Mouse (Mus musculus): Measurements from ENCODE around the gene Mpst. TPM values are rescaled to one million over a fixed set of nuclear protein-coding genes. Genes with fewer than 3 reads are reported as not detected.

The Mpst gene
- 2.6 and 3.1 TPM in 2 replicates for polyA plus RNA-seq (2015; fragmentation: Nextera tagmentation; extraction: Ambion mirVana)

DNA sequence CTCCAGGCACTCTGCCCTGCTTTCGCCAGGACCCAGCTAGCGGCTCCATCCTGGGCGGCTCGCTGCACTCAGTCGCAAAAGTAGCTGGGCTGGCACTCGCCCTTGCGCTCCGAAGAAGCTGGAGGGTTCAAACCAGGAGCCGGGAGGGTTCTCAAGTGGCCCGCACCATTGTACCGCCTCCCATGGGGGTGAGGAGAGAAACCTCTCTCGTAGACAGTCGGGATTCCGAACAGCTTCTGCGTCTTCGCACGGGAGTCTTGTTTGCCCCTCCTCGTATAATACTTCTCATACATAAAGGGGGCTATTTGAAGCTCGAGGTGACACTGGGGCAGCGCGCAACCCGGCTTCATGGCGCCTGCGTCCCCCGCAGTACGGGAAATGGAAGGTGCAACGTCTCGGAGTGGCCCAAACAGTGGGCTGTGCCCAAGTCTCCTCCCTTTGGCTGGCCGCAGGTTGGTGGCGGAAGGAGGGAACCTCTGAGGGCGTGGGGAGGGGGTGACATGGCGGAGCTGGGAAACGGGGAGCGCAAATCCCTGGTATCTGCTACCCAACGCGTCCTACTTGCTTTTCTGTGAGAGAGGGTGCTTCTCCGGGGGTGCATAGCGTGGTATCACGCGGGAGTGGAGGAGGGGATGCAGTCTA, at the start of gene Mpst:
TSS of gene Mpst (plus strand) at position 124 of the 642 bp plus-strand sequence.
- Histone ChIP-seq H3K9ac (peak within 1 kb of the TSS; percentile 76), H3K4me2 (replicated peaks) (peak within 1 kb of the TSS; percentile 83), H3K4me3 (replicated peaks) (peak within 1 kb of the TSS; percentile 72), H3K27me3 (replicated peaks) (peaks cover 28% of the 10 kb centered on the region), H3K4me1 (replicated peaks) (peaks cover 44% of the 10 kb centered on the region), H3K9me3 (no peaks in the 10 kb centered on the region), H3K36me3 (no peaks in the 10 kb centered on the region), H3K27ac (peak within 1 kb of the TSS; percentile 95)
- peak; percentile 85 for ATAC-seq
- WGBS, result under 1% methylated on average over 40 of the region's 40 CpGs

DNA sequence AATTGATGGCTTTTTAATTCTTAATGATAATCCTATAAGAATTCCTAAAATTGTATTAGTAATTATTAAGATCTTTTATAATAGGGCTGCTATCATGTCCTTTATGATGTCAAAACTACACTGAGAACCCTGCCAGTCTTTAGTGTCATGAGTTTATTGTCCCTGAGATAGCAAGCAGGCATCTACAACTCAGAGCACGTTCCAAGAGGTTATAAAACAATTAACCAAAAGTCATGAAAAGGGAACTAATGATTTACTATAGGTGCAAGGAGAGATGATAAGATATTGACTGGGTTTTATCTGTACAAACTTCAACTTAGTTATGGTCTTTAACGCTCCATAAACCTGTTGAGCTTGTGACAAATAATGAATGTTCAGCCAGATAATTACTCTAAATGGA, 40.3 kb upstream of the Mpst start:
- no peaks in the 10 kb centered on the region for H3K36me3 ChIP-seq
- peak; percentile 67 for ATAC-seq
- 19% methylated on average over 2 of the region's 2 CpGs for WGBS
- no peak overlapping the region for H3K4me2 ChIP-seq (replicated peaks)
- H3K4me1 ChIP-seq (replicated peaks), result no peaks in the 10 kb centered on the region
- H3K27ac ChIP-seq, result no peak overlapping the region
- H3K9ac ChIP-seq, result no peak overlapping the region
- no peaks in the 10 kb centered on the region for H3K9me3 ChIP-seq
- peaks cover 70% of the 10 kb centered on the region for H3K27me3 ChIP-seq (replicated peaks)
- no peak overlapping the region for H3K4me3 ChIP-seq (replicated peaks)

DNA sequence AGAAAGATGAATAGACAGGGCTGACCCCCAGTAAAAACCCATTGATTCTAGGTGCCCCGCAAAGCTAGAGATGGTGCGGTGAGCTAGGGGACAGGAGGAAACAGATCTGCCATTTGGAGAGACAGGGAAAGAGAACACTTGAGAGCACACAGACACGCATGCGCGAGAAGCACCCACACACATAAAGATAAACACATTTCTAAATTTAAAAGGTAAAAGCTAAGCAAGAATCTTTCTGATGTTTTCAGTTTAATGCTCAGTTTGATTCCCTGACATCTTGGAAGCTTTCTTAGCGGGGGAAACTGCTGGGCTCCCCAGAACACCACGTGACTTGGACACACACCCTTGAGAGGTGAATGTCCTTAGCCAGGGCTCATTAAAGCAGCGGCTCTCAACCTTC, 39.3 kb upstream of the Mpst start:
- Histone ChIP-seq H3K4me2 (replicated peaks) (no peak overlapping the region), H3K9ac (no peak overlapping the region), H3K27me3 (replicated peaks) (peaks cover 71% of the 10 kb centered on the region), H3K9me3 (no peaks in the 10 kb centered on the region), H3K4me3 (replicated peaks) (no peak overlapping the region), H3K36me3 (no peaks in the 10 kb centered on the region), H3K4me1 (replicated peaks) (no peaks in the 10 kb centered on the region), H3K27ac (no peak overlapping the region)
- WGBS, result 59% methylated on average over 8 of the region's 8 CpGs
- no peak for ATAC-seq

DNA sequence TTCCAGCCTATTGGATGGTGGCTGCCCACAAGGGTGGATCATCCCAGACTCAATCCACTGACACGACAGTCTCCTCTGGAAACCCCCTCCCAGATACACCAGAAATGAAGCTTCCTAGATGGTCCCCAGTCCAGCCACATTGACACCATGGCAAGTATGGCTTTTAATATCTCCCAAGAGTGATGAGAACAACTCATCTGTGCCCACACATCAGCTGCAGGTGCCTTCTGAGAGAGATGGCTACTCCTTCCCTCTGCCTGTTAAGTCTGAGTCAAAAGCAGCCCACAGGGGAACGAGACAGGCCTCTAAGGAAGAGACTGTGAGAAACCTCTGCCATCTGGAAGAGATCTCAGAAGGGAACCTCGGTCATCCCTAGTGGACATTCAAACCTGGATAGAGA, 38.4 kb upstream of the Mpst start:
- Histone ChIP-seq H3K4me3 (replicated peaks) (no peak overlapping the region), H3K36me3 (no peaks in the 10 kb centered on the region), H3K4me2 (replicated peaks) (no peak overlapping the region), H3K27me3 (replicated peaks) (peaks cover 65% of the 10 kb centered on the region), H3K27ac (no peak overlapping the region), H3K9me3 (no peaks in the 10 kb centered on the region), H3K4me1 (replicated peaks) (no peaks in the 10 kb centered on the region), H3K9ac (no peak overlapping the region)
- no peak for ATAC-seq
- WGBS, result 66% methylated on average over 3 of the region's 3 CpGs

DNA sequence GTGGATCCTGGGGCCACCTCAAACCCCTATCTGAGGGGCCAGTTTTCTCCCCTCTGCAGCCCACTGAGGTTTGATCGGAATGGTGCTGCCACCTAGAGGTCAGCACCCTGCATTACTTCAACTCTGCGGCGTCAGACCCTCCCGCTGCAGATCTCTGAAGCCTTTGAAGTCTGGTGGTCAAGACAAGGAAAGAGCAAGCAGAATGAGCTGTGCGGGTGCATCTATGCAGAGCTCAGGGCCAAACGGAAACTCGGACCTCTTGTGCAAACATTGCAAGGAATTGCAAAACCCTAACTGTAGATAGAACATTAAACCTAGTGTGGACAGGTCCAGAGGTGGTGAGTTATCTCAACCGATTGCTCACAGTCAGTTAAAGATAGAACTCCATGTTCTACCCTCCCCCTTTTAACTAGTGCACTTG, 37.3 kb upstream of the Mpst start:
- Histone ChIP-seq H3K4me3 (replicated peaks) (no peak overlapping the region), H3K4me2 (replicated peaks) (no peak overlapping the region), H3K9ac (no peak overlapping the region), H3K9me3 (no peaks in the 10 kb centered on the region), H3K36me3 (no peaks in the 10 kb centered on the region), H3K27me3 (replicated peaks) (peaks cover 61% of the 10 kb centered on the region), H3K27ac (no peak overlapping the region), H3K4me1 (replicated peaks) (no peaks in the 10 kb centered on the region)
- ATAC-seq, result peak; percentile 51
- 10% methylated on average over 8 of the region's 8 CpGs for WGBS

DNA sequence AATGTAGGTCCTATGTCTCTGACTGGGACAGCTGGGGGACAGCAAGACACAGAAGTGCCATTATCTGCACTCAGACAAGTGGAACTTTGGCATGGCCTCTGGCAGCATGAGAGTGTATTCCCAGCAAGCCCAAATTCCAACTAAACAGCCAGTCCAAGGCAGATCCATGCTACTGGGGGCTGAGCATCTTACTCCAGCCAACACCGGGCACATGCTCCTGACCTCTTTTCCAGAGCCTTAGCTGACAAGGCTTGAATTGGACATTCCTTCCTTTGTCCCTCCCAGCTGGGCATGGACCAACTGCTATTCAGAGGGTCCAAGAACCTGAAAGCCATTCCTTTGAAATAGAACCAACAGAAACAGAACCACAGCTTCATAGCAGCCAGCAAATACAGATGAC, 36.6 kb upstream of the Mpst start:
- H3K4me1 ChIP-seq (replicated peaks), result no peaks in the 10 kb centered on the region
- no peak for ATAC-seq
- H3K4me2 ChIP-seq (replicated peaks), result no peak overlapping the region
- H3K4me3 ChIP-seq (replicated peaks), result no peak overlapping the region
- no peak overlapping the region for H3K9ac ChIP-seq
- peaks cover 55% of the 10 kb centered on the region for H3K27me3 ChIP-seq (replicated peaks)
- no peaks in the 10 kb centered on the region for H3K9me3 ChIP-seq
- 81% methylated on average over 1 of the region's 1 CpGs for WGBS
- H3K36me3 ChIP-seq, result no peaks in the 10 kb centered on the region
- H3K27ac ChIP-seq, result no peak overlapping the region

DNA sequence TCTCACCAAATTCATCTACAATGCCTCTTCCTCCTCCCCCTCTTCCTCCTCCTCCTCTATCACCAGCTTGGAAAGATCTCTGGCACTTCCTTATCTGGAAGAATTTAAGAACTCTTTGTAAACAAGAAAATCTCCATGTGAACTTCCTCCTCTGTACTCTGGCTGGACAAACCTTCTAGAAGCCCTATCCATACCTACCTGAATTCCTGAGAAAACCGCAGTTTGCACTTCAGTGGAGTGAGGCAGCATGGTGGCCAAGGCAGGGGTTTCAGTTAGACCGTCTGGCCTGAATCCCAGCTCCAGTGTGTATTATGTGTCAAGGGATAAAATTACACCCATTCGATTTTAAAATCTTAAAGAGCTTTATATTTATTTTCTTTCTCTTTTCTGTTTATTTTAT, 33.4 kb upstream of the Mpst start:
- Histone ChIP-seq H3K27ac (no peak overlapping the region), H3K9me3 (no peaks in the 10 kb centered on the region), H3K9ac (no peak overlapping the region), H3K27me3 (replicated peaks) (peaks cover 48% of the 10 kb centered on the region), H3K4me2 (replicated peaks) (no peak overlapping the region), H3K4me3 (replicated peaks) (no peak overlapping the region), H3K36me3 (no peaks in the 10 kb centered on the region), H3K4me1 (replicated peaks) (no peaks in the 10 kb centered on the region)
- no peak for ATAC-seq
- WGBS, result 42% methylated on average over 3 of the region's 3 CpGs

DNA sequence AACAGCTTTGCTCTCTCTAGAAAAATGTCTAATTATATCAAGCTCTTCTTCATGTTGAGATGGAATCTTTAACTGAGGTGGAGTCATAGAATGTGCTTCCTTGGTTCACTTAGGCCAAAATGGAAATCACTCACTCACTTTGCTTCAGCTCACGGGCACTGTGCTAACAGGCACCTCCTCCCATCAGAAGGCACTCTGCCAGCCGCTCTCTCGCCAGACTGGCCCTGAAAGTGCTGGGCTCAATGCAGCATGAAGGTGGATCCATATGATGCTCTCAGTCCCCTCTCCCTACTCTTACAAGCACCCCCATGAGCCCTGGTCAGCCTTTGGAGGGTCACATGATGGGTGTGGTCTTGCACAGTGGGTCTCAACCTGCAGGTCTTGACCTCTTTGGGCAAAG, 32.0 kb upstream of the Mpst start:
- 69% methylated on average over 3 of the region's 3 CpGs for WGBS
- no peak overlapping the region for H3K9ac ChIP-seq
- no peak for ATAC-seq
- H3K27ac ChIP-seq, result no peak overlapping the region
- H3K4me1 ChIP-seq (replicated peaks), result no peaks in the 10 kb centered on the region
- no peak overlapping the region for H3K4me2 ChIP-seq (replicated peaks)
- no peak overlapping the region for H3K4me3 ChIP-seq (replicated peaks)
- peaks cover 44% of the 10 kb centered on the region for H3K27me3 ChIP-seq (replicated peaks)
- no peaks in the 10 kb centered on the region for H3K36me3 ChIP-seq
- H3K9me3 ChIP-seq, result no peaks in the 10 kb centered on the region

DNA sequence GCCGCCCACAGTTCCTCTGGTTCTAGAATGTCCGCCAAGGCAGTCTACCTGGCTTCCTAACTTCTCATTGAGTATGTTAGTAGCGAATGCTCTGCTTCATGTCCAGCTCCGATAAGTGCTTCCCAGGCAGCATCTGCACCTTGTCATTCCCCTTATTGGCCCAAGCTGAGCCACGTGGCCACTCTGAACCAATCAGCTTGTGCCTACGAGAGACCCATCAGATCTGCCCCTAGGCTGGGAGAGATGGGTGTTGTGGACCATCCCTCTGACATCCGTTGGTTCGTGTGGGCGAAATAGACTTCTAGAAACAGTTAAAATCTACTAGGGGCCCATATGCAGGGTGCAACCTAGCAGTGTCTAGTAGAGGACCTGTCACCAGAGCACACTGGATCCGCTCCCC, 28.4 kb upstream of the Mpst start:
- Histone ChIP-seq H3K36me3 (no peaks in the 10 kb centered on the region), H3K9ac (no peak overlapping the region), H3K4me2 (replicated peaks) (no peak overlapping the region), H3K4me1 (replicated peaks) (no peaks in the 10 kb centered on the region), H3K4me3 (replicated peaks) (no peak overlapping the region), H3K9me3 (no peaks in the 10 kb centered on the region), H3K27ac (no peak overlapping the region), H3K27me3 (replicated peaks) (peaks cover 35% of the 10 kb centered on the region)
- WGBS, result 81% methylated on average over 10 of the region's 10 CpGs
- no peak for ATAC-seq

DNA sequence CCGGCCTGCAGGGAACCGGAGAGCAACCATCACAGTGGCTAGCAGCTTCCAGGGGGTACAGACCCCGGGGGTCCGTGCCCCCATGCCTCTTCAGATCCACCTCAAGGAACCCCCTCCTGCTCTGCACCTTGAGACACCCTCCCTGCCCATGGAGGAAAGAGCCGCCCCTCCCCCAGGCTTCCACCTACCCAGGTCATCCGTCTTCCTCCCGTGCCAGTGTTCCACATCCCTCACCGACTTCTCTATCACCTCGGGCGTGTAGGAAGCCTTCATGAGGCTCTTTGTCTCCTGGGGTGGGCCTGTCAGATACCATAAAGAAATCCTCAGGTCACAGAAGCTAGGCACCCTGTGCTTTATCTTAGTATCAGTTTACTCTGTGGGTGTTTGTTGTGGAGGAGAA, 27.7 kb upstream of the Mpst start:
- 66% methylated on average over 10 of the region's 10 CpGs for WGBS

DNA sequence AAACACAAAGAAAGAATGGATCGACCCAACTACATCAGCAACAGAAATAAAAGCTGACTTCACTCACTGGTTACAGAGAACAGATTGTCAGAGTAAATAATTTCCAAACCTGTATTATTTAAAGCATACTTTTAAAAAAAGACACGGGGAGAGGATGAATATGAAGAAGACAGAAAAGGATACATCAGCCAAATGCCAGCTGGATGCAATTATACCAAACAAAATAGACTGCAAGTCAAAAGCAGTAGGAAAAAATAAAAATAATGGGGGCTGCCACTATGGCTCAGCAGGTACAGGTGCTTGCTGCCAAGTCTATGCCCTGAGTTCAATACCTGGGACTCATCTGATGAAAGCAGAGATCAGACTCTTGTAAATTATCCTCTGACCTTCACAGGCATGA, 26.0 kb upstream of the Mpst start:
- no peaks in the 10 kb centered on the region for H3K9me3 ChIP-seq
- no peak overlapping the region for H3K4me3 ChIP-seq (replicated peaks)
- H3K4me2 ChIP-seq (replicated peaks), result no peak overlapping the region
- H3K27me3 ChIP-seq (replicated peaks), result peaks cover 28% of the 10 kb centered on the region
- no peak overlapping the region for H3K9ac ChIP-seq
- H3K27ac ChIP-seq, result no peak overlapping the region
- no peaks in the 10 kb centered on the region for H3K4me1 ChIP-seq (replicated peaks)
- WGBS, result 79% methylated on average over 2 of the region's 2 CpGs
- no peak for ATAC-seq
- no peaks in the 10 kb centered on the region for H3K36me3 ChIP-seq

More for the DNA sequence above, 27.7 kb upstream of the Mpst start:
- Histone ChIP-seq H3K4me3 (replicated peaks) (no peak overlapping the region), H3K27me3 (replicated peaks) (peaks cover 32% of the 10 kb centered on the region), H3K9ac (no peak overlapping the region), H3K4me2 (replicated peaks) (no peak overlapping the region), H3K4me1 (replicated peaks) (no peaks in the 10 kb centered on the region), H3K27ac (no peak overlapping the region), H3K9me3 (no peaks in the 10 kb centered on the region), H3K36me3 (no peaks in the 10 kb centered on the region)
- ATAC-seq, result no peak

DNA sequence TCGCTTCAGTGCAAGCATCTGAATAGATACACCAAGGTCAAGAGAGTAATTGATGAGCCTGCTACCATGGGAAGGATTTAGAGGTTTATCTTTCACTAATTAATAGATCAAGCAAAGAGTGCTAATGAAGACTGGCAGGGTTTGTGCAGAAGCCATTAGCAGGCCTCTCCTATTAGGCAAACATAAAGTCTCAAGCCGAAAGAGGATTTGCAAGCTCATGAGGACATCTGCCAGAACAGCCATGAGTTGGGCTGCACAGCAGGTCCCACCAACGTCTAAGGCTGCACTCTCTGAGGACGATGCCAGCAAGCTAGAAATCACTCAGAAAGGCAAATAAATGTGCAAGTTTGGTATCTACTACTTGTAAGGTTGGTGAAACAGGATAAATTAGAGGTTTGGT, 25.5 kb upstream of the Mpst start:
- Histone ChIP-seq H3K4me3 (replicated peaks) (no peak overlapping the region), H3K9ac (no peak overlapping the region), H3K27ac (no peak overlapping the region), H3K27me3 (replicated peaks) (peaks cover 23% of the 10 kb centered on the region), H3K36me3 (no peaks in the 10 kb centered on the region), H3K4me2 (replicated peaks) (no peak overlapping the region), H3K9me3 (no peaks in the 10 kb centered on the region), H3K4me1 (replicated peaks) (no peaks in the 10 kb centered on the region)
- no peak for ATAC-seq
- WGBS, result 74% methylated on average over 4 of the region's 4 CpGs

DNA sequence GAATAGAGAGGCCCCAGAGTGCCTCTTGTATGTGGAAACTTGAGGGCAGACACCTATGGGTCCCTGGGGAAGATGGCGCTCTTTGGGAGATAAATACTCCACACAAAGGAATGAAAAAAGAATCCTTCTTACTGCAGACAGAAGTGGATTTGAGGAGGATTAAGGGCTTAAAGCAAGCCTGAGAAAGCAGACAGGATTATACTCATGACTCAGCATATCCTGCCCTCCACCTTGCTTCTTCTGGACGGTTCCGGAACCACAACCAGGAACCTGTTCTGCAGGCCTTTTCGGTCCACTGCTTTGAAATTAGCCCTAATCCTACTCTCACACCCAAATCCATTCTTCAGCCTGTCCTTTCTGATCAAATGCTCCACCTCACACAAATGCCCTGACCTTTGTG, 24.1 kb upstream of the Mpst start:
- no peak overlapping the region for H3K9ac ChIP-seq
- ATAC-seq, result no peak
- no peak overlapping the region for H3K4me2 ChIP-seq (replicated peaks)
- no peak overlapping the region for H3K4me3 ChIP-seq (replicated peaks)
- H3K27ac ChIP-seq, result no peak overlapping the region
- H3K9me3 ChIP-seq, result no peaks in the 10 kb centered on the region
- peaks cover 28% of the 10 kb centered on the region for H3K27me3 ChIP-seq (replicated peaks)
- no peaks in the 10 kb centered on the region for H3K4me1 ChIP-seq (replicated peaks)
- 87% methylated on average over 4 of the region's 4 CpGs for WGBS
- H3K36me3 ChIP-seq, result no peaks in the 10 kb centered on the region
